Mouse (Mus musculus) erythroblast, embryonic 14.5 days (primary cell): ENCODE results near the gene Pard3. TPM values are rescaled to one million over a fixed set of nuclear protein-coding genes. Genes with fewer than 3 reads are reported as not detected.
"Not testable (repeated sequence)": the region's sequence is repeated elsewhere in the genome, so short reads cannot be mapped to it uniquely, and the experiment has no call there.

Experiments
- H3K27me3 ChIP-seq: 2 replicates; pipeline ENCODE4 v1.6.1; 2012; ENCODE audit warnings: inconsistent platforms; ENCODE audit not compliant: control insufficient read depth
- H3K36me3 ChIP-seq: 2 replicates; pipeline ENCODE4 v1.6.1; 2012; ENCODE audit warnings: mild to moderate bottlenecking, inconsistent platforms; ENCODE audit not compliant: control insufficient read depth
- H3K4me1 ChIP-seq: 2 replicates; pipeline ENCODE4 v1.6.1; 2012; ENCODE audit warnings: inconsistent platforms; ENCODE audit not compliant: control insufficient read depth
- H3K4me3 ChIP-seq: replicated peaks from 2 replicates; pipeline ENCODE3; 2012; ENCODE audit warnings: moderate library complexity, mild to moderate bottlenecking, inconsistent platforms
- H3K9me3 ChIP-seq: 2 replicates; pipeline ENCODE4 v1.6.1; 2012; ENCODE audit warnings: low read length, inconsistent platforms, mixed read lengths; ENCODE audit not compliant: control insufficient read depth
- GATA1 ChIP-seq: IDR thresholded peaks from 2 replicates; pipeline ENCODE4 v1.6.1; 2012; ENCODE audit warnings: low read length, inconsistent platforms, mixed read lengths
- TAL1 ChIP-seq: IDR thresholded peaks from 3 replicates; pipeline ENCODE4 v1.6.1; 2012; ENCODE audit warnings: low read length, inconsistent platforms, mixed read lengths
- polyA plus RNA-seq: library from polyadenylated mRNA; stranded (reverse); fragments of >175 nt; gene quantifications from 2 replicates; pipeline ENCODE4 v1.2.3, GENCODE M21; 2012

Pard3 gene
- polyA plus RNA-seq, 1 experiment, result 0.02 TPM

DNA sequence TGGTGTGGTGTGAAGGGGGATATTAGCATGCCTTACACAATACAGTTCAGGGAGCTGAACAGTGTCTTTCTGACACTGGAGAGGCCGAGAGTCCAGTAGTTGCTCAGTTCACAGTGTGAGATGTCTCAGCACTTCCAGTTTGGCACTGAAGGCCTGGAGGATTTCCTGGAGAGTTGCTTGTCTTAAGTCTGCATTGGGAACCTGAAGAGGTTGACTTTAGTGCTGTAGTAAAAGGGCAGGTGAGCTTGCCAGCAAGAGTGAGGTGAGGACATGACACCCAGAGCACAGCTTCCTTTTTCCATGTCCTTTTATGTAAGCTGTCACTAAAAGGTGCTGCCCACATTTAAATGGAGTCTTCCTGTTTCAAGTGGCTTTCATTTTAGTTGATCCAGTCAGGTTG lies 99.1 kb downstream of the Pard3 start:
- Histone ChIP-seq H3K27me3 (no peaks in the 10 kb centered on the region), H3K36me3 (no peaks in the 10 kb centered on the region), H3K9me3 (no peaks in the 10 kb centered on the region), H3K4me1 (no peaks in the 10 kb centered on the region), H3K4me3 (no peak overlapping the region)
- TF ChIP-seq TAL1, result no peak
- no peak for TF ChIP-seq GATA1

DNA sequence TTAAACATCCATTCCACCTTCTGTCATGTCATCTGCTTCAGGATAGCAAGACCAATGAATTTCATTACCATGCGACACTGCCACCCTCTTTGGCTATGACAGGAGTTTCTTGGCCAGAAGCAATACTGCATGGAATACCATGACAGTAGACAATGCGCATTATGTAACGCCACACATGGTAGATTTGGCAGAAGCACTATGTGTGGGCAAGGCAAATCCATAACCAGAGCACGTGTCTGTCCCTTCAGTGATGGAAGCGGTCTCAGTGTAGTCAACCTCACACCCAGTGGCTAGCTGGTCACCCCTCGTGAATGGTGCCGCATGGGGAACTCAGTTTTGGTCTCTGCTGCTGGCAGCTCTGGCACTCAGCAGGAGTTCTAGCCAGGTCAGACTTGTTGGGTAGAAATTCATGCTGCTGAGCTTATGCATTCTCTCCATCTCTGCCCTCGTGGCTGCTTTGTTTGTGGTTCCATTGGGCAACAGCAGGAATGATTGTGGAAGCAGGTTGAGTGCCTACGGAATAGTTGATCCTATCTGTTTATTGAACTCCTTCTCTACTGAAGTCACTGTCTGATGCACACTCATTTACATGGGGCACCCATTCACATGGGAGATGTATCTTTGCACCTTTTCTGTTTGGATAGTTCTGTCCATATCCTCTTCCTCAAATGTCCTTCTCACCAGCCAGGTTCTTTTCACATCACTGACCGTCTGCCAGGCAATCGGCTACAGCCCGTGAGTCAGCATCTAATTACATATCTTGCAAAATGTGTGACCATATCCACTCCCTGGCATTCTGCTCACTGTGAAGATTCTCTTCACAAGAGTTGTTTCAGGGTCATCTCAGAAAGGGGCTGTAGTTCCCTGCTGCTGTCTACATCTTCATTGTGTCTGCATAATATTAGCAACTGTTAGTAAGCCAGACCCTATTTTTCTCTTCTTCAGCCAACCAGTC lies 100.9 kb downstream of the Pard3 start:
- Histone ChIP-seq H3K4me1 (no peaks in the 10 kb centered on the region), H3K27me3 (no peaks in the 10 kb centered on the region), H3K4me3 (no peak overlapping the region), H3K9me3 (no peaks in the 10 kb centered on the region), H3K36me3 (no peaks in the 10 kb centered on the region)
- no peak for TF ChIP-seq TAL1
- no peak for TF ChIP-seq GATA1

DNA sequence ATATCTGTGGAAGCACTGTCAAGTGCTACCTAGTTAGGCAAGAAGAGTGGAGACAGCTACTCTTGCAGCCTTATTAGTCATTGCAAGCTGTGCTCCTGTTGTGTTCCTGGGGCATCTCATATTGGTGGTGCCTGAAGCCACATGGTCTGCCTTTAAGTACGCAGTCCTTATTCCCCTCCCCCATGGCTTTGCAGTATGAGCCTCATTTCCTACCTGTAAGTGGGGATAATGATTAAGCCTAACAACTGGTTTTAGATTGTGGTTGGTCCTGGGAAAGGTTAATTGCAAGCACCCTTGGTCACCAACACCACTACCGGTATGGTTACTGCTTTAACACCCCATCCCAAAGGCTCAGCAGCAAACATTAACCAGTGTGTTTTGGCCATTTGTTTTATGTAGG lies 104.8 kb downstream of the Pard3 start:
- H3K36me3 ChIP-seq, result no peaks in the 10 kb centered on the region
- no peaks in the 10 kb centered on the region for H3K9me3 ChIP-seq
- H3K4me3 ChIP-seq, result no peak overlapping the region
- TF ChIP-seq GATA1, result no peak
- TF ChIP-seq TAL1, result no peak
- H3K27me3 ChIP-seq, result no peaks in the 10 kb centered on the region
- no peaks in the 10 kb centered on the region for H3K4me1 ChIP-seq

DNA sequence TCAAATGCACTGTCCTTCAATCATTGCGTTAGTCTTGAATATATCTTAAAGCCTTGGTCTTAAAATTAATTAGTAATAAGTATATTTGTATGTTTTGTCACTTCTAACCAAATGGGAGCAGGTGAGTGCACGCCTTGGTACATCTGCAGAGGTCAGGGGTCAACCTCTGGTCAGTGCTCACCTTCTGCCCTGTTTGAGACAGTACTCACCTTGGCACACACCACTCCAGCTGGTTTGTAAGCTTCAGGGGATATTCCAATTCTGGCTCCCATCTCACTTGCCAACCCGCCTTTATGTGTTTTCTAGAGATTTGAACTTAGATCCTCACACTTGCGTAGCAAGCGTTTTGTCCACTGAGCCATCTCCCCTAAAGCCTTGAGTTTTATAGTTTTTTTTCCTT lies 105.7 kb downstream of the Pard3 start:
- H3K27me3 ChIP-seq, result no peaks in the 10 kb centered on the region
- no peaks in the 10 kb centered on the region for H3K36me3 ChIP-seq
- no peaks in the 10 kb centered on the region for H3K4me1 ChIP-seq
- H3K9me3 ChIP-seq, result no peaks in the 10 kb centered on the region
- no peak overlapping the region for H3K4me3 ChIP-seq
- no peak for TF ChIP-seq GATA1
- no peak for TF ChIP-seq TAL1

DNA sequence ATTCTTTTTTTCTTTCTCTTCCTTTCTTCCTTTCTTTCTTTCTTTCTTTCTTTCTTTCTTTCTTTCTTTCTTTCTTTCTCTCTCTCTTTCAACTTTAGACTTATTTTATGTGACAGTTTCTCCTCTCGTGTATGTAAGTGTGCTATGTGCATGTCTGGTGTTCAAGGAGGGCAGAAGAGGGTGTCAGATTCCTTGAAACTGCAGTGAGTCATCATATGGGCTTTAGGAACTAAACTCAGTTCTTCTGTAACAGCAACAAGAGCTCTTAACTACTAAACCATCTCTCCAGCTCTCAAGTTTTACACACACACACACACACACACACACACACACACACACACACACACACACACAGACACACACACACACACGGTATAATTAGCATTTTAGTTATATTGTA lies 106.7 kb downstream of the Pard3 start:
- not testable (repeated sequence) for H3K27me3 ChIP-seq, H3K9me3 ChIP-seq, H3K36me3 ChIP-seq, H3K4me3 ChIP-seq, H3K4me1 ChIP-seq

DNA sequence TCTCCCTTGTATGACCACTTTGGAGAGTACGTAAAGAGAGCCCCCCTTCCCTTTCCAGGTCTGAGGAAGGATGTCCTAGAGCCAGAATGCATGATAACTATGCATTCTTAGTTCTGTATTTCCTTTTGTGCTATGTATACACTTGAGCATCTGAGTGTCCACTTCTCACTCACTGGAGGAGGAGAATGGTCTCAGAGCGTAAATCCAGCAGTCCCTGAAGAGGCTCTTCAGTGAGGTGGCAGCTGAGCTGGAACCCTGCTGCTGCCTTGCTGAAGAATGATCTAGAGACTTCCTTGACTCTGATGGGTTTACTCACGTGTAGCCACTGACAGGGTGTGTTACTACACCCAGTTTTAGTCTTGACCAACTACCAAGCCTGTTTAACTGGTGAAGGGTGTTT lies 107.2 kb downstream of the Pard3 start:
- no peak for TF ChIP-seq TAL1
- TF ChIP-seq GATA1, result no peak
- no peaks in the 10 kb centered on the region for H3K36me3 ChIP-seq
- H3K9me3 ChIP-seq, result no peaks in the 10 kb centered on the region
- no peak overlapping the region for H3K4me3 ChIP-seq
- no peaks in the 10 kb centered on the region for H3K4me1 ChIP-seq
- H3K27me3 ChIP-seq, result no peaks in the 10 kb centered on the region

DNA sequence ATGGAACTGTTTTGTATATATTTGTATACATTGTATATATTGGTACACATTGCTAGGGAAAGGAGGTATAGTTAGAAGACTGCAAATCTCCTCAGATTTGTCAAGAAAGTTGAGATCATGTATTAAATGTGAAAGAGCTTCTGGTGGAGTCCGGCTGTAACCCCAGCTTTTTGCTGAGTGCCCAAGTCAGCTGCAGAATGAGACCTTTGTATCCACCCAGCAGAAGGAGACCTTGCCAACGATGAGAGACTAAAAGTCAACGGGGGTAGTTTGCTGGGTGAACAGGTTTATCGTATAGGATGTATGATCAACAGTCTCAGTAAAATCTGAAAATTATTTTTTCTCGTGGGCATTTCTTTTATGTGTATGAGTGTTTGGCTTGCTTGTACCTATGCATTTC lies 109.8 kb downstream of the Pard3 start:
- no peaks in the 10 kb centered on the region for H3K27me3 ChIP-seq
- H3K36me3 ChIP-seq, result no peaks in the 10 kb centered on the region
- H3K4me1 ChIP-seq, result no peaks in the 10 kb centered on the region
- H3K4me3 ChIP-seq, result no peak overlapping the region
- TF ChIP-seq TAL1, result no peak
- no peak for TF ChIP-seq GATA1
- no peaks in the 10 kb centered on the region for H3K9me3 ChIP-seq

DNA sequence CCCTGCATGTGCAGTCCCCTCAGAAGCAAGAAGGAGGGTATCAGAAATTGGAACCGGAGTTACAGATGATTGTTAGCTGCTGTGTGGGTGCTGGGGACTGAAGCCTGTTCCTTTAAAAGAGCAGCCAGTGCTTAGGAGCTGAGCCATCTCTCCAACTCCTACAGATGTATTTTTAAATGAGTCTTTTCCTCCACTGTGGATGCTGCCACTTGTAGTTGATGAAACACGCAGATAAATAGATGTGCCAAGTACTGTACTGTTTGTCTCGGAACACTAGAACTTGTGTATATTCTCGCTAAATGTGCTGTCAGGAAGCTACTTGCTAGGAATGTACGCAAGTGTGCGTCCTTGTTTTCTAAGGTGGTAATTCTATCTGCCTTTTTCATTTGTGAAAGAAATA lies 110.7 kb downstream of the Pard3 start:
- Histone ChIP-seq H3K27me3 (no peaks in the 10 kb centered on the region), H3K4me3 (no peak overlapping the region), H3K36me3 (no peaks in the 10 kb centered on the region), H3K9me3 (no peaks in the 10 kb centered on the region), H3K4me1 (no peaks in the 10 kb centered on the region)
- TF ChIP-seq GATA1 (no peak), TAL1 (no peak)

DNA sequence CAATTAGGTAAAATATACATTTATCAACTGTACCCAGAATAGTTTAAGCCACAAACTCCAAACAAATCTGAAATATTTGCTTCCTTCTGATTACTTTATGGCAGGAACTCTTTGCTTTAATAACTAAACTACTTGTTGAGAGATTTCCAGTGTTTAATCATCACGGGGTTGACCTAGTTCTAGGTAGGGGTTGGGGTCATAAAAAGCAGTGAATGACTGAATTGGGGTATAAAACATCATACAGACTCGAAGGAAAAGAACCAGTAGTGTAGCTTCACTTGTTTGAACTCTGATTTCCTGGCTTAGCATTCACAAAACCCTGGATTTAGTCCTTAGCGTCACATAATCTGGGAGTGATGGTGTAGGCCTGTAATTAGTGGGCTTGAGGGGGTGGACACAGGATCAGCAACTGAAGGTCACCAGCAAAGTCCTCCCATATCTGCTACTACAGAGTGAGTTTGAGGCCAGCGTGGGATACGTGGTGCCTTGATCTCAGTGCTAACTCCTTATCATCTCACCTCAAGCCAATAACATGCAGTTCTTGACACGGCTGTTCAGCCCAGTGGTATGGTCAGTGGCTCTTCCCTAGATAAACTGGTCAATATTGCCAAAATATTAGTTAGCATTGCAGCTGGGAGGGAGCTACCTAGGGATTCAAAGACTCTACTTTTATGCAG lies 111.6 kb downstream of the Pard3 start:
- no peaks in the 10 kb centered on the region for H3K36me3 ChIP-seq
- TF ChIP-seq TAL1, result no peak
- no peak for TF ChIP-seq GATA1
- no peaks in the 10 kb centered on the region for H3K4me1 ChIP-seq

More for the DNA sequence above, 111.6 kb downstream of the Pard3 start:
- Histone ChIP-seq H3K4me3 (no peak overlapping the region), H3K9me3 (no peaks in the 10 kb centered on the region), H3K27me3 (no peaks in the 10 kb centered on the region)
